Mouse (Mus musculus): ENCODE data around the gene Mrps5.

The Mrps5 gene

GRCm38 (mm10) chr2:127586694-127587513 lies at the start of gene Mrps5, which contains the start of gene Zfp661:
Gene Mrps5 (plus strand): TSS chr2:127587222.
Gene Zfp661 (minus strand): TSS chr2:127587094.
- ChIA-PET POLR2A (interaction anchor here in 3 of 4 experiments (0.6 to 17.8 kb wide), 32 partner anchors 9 to 711 kb away, joined by 3 to 205 read pairs (median 4); partner anchors contain the start of genes Mtln (in 2 of the 3), Acoxl (in 1 of the 3), Adra2b (in 1 of the 3) and Dusp2 (in 1 of the 3)), CTCF (interaction anchor here in 2 of 4 experiments (0.6 to 0.9 kb wide), 4 partner anchors 21 to 340 kb away, joined by 3 to 5 read pairs (median 3); partner anchors contain the start of gene Ciao1 (in 1 of the 2))

DNA sequence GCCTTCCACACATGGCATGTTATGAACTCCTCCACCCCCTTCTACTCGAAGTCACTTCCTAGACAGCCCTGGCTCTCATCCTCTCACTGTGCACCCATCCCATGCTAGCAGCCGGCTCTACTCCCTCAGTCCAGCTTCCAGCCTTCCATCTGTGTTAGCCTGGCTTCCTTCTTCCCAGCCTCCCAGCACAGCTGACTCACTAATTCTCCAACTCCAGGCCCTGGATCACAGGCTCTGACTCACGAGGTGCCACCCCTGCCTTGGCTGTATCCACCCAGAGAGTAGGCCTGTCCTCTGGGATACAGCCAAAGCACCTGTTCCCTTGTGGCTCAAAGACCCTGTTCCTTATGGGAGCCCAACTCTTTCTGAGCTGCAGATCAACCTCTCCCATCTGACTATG lies 49.5 kb upstream of the Mrps5 start:
- CTCF ChIA-PET: interaction anchor here in 1 of 4 experiments (1.4 kb wide), 1 partner anchor 175 kb away, joined by 3 read pairs; the partner anchor contains the start of gene Adra2b
- POLR2A ChIA-PET: no interaction called here

- ChIA-PET POLR2A (interaction anchor here in 2 of 4 experiments (0.6 to 1.4 kb wide), 3 partner anchors 8 to 116 kb away, joined by 3 to 4 read pairs (median 3); no protein-coding TSS in a partner anchor), CTCF (interaction anchor here in 2 of 4 experiments (0.6 to 2.5 kb wide), 7 partner anchors 9 to 144 kb away, joined by 3 to 12 read pairs (median 3); no protein-coding TSS in a partner anchor)
These were observed 47.5 kb upstream of the Mrps5 start for GRCm38 (mm10) chr2:127539494-127539893.

- ChIA-PET CTCF (interaction anchor here (0.8 to 2.5 kb wide), 7 partner anchors 18 to 143 kb away, joined by 3 to 12 read pairs (median 4); no protein-coding TSS in a partner anchor), POLR2A (interaction anchor here in 2 of 4 experiments (1.0 to 1.2 kb wide), 3 partner anchors 8 to 271 kb away, joined by 3 read pairs; partner anchors contain the start of genes Mrps5 (in 1 of the 2), Stard7 (in 1 of the 2) and Zfp661 (in 1 of the 2))
These were observed 45.8 kb upstream of the Mrps5 start, which contains the start of gene Prom2 for GRCm38 (mm10) chr2:127541185-127541584. Gene Prom2 (minus strand): TSS chr2:127541467.

- POLR2A ChIA-PET: no interaction called here
- CTCF ChIA-PET: interaction anchor here in 1 of 4 experiments (1.8 kb wide), 1 partner anchor 17 kb away, joined by 5 read pairs; no protein-coding TSS in a partner anchor
These were observed 45.3 kb upstream of the Mrps5 start for GRCm38 (mm10) chr2:127541697-127542096.

GRCm38 (mm10) chr2:127548342-127549074 lies 38.5 kb upstream of the Mrps5 start:
- ChIA-PET CTCF (no interaction called here), POLR2A (no interaction called here)

DNA sequence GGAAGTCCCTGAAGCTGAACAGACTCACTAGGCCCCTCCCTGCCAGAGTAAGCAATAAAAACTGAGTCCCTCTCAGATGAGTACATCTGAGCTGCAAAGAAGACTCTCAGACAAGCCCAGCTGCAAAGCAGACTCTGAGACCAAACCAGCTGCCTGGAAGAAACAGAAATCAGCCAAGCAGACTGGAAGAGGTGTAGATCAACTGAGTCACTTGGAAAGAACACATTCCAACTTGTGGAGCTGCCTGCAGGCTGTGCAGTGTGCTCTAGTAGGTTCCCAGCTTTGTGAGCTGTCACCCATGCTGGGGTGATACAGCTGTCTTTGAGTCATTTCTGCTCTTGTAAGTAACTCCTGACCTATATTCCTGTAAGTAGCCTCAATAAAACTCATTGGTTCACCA lies 37.3 kb upstream of the Mrps5 start:
- CTCF ChIA-PET: interaction anchor here in 1 of 4 experiments (1.0 kb wide), 1 partner anchor 11 kb away, joined by 3 read pairs; no protein-coding TSS in a partner anchor
- POLR2A ChIA-PET: interaction anchor here in 1 of 4 experiments (0.9 kb wide), 1 partner anchor 12 kb away, joined by 3 read pairs; no protein-coding TSS in a partner anchor

DNA sequence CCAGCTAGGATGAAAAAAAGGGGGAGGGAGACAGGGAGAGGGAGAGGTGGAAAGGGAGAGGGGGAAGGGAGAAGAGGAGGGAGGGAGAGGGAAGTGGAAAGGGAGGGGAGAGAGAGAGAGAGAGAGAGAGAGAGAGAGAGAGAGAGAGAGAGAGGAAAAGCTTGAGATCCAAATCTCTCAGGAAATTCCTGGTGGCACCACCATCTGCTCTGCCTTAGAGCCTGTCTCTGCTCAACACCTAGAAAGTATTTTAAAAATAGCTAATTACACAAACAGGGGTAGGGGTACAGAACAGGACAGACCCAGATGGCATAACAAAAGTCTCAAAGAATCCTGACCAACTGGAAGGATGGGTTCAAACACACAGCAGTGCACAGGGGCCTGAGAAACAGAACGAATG lies 36.6 kb upstream of the Mrps5 start:
- CTCF ChIA-PET: interaction anchor here (0.6 to 2.4 kb wide), 9 partner anchors 9 to 193 kb away, joined by 3 to 11 read pairs (median 3); no protein-coding TSS in a partner anchor
- POLR2A ChIA-PET: interaction anchor here in 1 of 4 experiments (0.9 to 1.7 kb wide), 2 partner anchors 12 kb away, joined by 3 read pairs; no protein-coding TSS in a partner anchor

- CTCF ChIA-PET: interaction anchor here (0.6 to 2.4 kb wide), 9 partner anchors 8 to 192 kb away, joined by 3 to 11 read pairs (median 3); no protein-coding TSS in a partner anchor
These were observed 35.9 kb upstream of the Mrps5 start for GRCm38 (mm10) chr2:127551078-127551477.

DNA sequence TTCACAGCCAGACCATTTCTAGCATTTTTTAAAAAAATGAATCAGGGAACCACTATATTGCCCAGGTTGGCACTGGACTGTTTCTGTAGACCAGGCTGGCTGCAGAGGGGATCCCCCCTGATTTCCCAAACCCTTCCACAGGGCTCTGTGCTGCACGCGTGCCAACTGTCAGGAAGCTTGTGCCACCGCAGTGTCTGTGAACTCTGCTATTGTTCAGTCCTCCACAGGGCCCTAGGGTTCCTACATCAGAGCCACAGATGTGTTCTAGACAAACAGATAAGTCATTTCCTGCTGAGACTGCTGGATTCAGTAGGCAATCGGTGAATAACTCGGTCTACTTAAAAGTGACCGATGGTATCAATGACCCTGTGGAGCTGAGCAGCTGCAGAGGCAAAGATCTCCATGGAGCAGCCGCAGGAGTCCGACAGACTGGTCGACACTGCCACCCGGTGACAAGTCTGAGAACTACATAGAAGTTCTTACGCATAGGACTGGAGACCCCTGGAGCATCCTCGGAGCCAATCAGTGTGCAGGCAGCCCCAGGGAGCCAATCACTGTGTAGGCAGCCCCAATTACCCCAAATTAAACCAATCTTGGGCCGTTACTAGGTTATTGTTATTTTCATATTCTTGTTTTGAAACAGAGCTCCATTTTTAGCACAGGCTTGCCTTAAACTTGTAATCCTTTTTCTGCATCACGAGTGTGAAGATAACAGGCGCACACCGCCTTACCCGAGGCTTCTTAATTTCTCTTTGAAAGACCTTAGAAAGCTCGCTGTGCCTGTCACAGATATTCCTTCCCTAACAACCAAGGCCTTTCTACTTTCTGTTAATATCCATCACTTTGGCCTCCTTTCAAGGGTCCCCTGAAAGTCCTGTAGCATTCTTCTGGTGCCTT lies 27.7 kb upstream of the Mrps5 start:
- ChIA-PET POLR2A (interaction anchor here in 2 of 4 experiments (0.6 to 1.8 kb wide), 13 partner anchors 8 to 489 kb away, joined by 3 to 5 read pairs (median 3); partner anchors contain the start of genes Blvra (in 1 of the 2), Dusp2 (in 1 of the 2), Mrps5 (in 1 of the 2) and Zfp661 (in 1 of the 2)), CTCF (interaction anchor here (0.6 to 6.1 kb wide), 42 partner anchors 8 to 377 kb away, joined by 3 to 43 read pairs (median 4); partner anchors contain the start of genes Adra2b (in 2 of the 4), Prom2 (in 2 of the 4) and Mall (in 1 of the 4))

More at GRCm38 (mm10) chr2:127551078-127551477, 35.9 kb upstream of the Mrps5 start:
- POLR2A ChIA-PET: interaction anchor here in 1 of 4 experiments (1.0 to 1.7 kb wide), 2 partner anchors 8 to 13 kb away, joined by 3 read pairs; no protein-coding TSS in a partner anchor

DNA sequence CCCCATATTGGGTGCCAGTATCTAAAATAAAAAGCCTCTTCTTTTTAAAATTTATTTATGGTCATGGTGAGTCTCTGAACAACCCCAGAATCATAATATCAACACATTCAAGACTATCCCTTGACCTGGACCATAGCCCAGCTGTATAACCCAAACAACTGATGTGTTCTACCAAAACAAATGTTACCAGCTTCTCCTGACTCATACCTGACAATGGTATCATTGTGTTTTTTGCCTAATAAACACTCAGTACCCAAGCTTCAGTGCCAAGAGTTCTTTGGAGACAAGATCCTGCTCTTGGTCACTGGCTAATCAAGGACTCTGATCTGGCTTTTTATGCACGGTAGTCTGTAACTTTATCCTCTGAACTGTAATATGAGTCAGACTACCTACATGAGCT lies 13.7 kb upstream of the Mrps5 start:
- ChIA-PET CTCF (interaction anchor here in 2 of 4 experiments (0.8 to 1.1 kb wide), 2 partner anchors 72 to 111 kb away, joined by 3 read pairs; no protein-coding TSS in a partner anchor), POLR2A (interaction anchor here in 2 of 4 experiments (0.7 to 1.0 kb wide), 2 partner anchors 12 to 66 kb away, joined by 4 to 10 read pairs; no protein-coding TSS in a partner anchor)

GRCm38 (mm10) chr2:127584436-127584858 lies 2.6 kb upstream of the Mrps5 start:
- POLR2A ChIA-PET: interaction anchor here in 3 of 4 experiments (0.6 to 17.8 kb wide), 20 partner anchors 8 to 315 kb away, joined by 3 to 205 read pairs (median 3); partner anchors contain the start of genes Adra2b (in 1 of the 3), Bub1 (in 1 of the 3), Fahd2a (in 1 of the 3) and Nphp1 (in 1 of the 3)
- CTCF ChIA-PET: interaction anchor here in 2 of 4 experiments (0.6 to 1.2 kb wide), 5 partner anchors 22 to 316 kb away, joined by 3 to 6 read pairs (median 4); no protein-coding TSS in a partner anchor

GRCm38 (mm10) chr2:127587514-127587844 lies 457 bp downstream of the Mrps5 start:
- POLR2A ChIA-PET: interaction anchor here in 3 of 4 experiments (0.5 to 17.8 kb wide), 33 partner anchors 9 to 711 kb away, joined by 3 to 205 read pairs (median 4); partner anchors contain the start of genes Mtln (in 2 of the 3), Acoxl (in 1 of the 3), Adra2b (in 1 of the 3) and Dusp2 (in 1 of the 3)
- CTCF ChIA-PET: interaction anchor here in 2 of 4 experiments (0.6 to 3.0 kb wide), 4 partner anchors 20 to 86 kb away, joined by 3 to 6 read pairs (median 4); no protein-coding TSS in a partner anchor

DNA sequence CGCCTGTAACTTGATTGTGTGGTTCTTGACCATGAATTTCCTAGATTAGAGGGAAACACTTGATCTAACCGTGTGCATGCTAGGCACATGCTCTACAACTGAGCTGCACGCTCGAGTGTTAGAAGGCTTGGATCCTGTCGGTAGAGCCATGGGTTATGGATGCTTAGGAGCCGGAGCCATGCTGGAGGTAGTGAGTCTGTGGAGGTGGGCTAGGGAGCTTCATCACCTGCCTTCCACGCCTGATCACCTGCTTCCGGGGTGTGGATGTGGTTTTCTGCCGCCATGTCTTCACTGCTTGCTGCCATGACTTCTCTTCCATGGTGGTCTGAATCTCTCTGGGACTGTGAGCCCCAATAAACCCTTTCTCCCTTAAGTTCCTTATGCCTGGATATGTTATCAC lies 1.9 kb downstream of the Mrps5 start:
- ChIA-PET POLR2A (interaction anchor here in 3 of 4 experiments (0.7 to 17.8 kb wide), 11 partner anchors 9 to 365 kb away, joined by 3 to 205 read pairs (median 5); partner anchors contain the start of gene Mtln (in 1 of the 3)), CTCF (interaction anchor here in 2 of 4 experiments (0.5 to 3.0 kb wide), 3 partner anchors 19 to 417 kb away, joined by 3 to 6 read pairs (median 6); no protein-coding TSS in a partner anchor)

DNA sequence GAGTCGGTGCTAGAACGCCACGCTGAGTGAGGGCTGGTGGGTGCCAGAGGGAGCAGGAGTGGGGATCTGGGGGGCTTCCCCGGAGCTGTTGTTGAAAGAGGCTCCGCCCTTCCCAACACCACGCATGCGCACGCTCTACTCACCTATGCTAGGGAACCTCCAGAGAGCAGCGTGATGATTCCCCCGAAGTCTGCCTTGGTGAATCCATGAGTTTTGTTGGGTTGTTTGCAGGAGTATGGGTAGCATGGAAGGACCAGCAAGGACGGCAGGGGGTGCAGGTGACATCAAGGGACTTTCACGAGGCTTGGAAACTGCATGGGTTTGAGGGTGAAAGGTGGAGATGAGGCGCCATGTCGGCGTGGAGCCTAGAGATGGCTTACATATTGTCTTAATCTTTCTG lies 3.2 kb downstream of the Mrps5 start:
- ChIA-PET CTCF (interaction anchor here (0.6 to 3.0 kb wide), 11 partner anchors 14 to 94 kb away, joined by 3 to 7 read pairs (median 4); no protein-coding TSS in a partner anchor), POLR2A (interaction anchor here in 3 of 4 experiments (0.6 to 17.8 kb wide), 16 partner anchors 9 to 1109 kb away, joined by 3 to 205 read pairs (median 4); partner anchors contain the start of genes Kcnip3 (in 1 of the 3), Mertk (in 1 of the 3) and Mtln (in 1 of the 3))

GRCm38 (mm10) chr2:127590840-127591239 lies 3.8 kb downstream of the Mrps5 start:
- ChIA-PET CTCF (interaction anchor here in 2 of 4 experiments (1.4 to 1.8 kb wide), 2 partner anchors 93 kb away, joined by 4 to 6 read pairs; no protein-coding TSS in a partner anchor), POLR2A (interaction anchor here in 2 of 4 experiments (0.5 to 17.8 kb wide), 7 partner anchors 8 to 1108 kb away, joined by 3 to 205 read pairs (median 5); partner anchors contain the start of genes Mertk (in 1 of the 2) and Mtln (in 1 of the 2))

All from embryonic stem cell, embryonic (primary cell).